Mouse (Mus musculus) adipocyte (in vitro differentiated cells): ENCODE measurements around the gene Myh6.
A peak's percentile ranks its signal among the peaks of the same experiment; 100 is the strongest.
"Not testable (repeated sequence)": the region's sequence is repeated elsewhere in the genome, so short reads cannot be mapped to it uniquely, and the experiment has no call there.

ENCODE experiments used
- DNase-seq: peaks from one replicate; pipeline ENCODE4 v3.0.0-alpha.2; 2016; ENCODE audit warnings: low spot score

The Myh6 gene

GRCm38 (mm10) chr14:54966320-54966977, at the start of gene Myh6:
Gene Myh6, minus strand, starts transcription at chr14:54966927.
- DNase-seq, result no peak

- no peak for DNase-seq
Measured at GRCm38 (mm10) chr14:55015767-55016111, 49.0 kb upstream of the Myh6 start.

DNA sequence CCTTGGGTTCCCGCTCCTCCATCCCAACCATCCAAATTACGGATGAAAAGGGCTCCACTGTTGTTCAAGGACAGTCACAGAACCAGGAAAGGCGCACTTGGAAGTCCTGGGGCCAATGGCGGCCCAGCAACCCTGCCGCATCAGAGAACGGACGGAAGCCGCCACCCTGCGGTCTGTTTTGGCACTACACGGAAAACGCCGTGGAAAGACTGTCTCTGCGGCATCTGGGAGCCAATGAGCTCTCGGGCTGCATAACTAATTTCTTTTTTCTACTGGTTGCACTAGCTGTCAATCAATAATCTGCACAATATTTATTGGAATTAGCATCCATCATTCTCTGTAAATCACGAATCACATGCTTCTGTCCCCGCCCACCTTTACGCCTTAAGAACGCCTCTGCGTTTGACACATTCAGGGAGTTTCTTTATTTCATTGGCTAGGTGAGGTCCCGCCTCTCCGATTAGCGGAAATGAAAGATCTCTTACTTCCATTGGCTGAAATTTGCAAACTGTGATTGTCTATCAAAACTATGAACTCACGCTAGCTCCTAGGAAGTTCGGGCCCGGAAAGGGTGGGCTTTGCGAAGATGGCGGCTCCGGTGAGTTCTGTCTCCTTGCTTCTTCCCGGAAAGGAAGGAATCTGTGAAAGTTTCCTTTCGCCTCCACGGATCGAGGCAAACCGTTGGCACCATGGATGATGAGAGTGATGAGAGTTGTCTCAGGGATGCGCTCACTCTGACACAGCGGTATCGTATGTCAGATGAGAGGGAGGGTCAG, 48.5 kb upstream of the Myh6 start, which contains the start of gene Ngdn:
Ngdn (plus strand) TSS at position 464 of the 776 bp plus-strand sequence.
- peak; percentile 97 for DNase-seq

GRCm38 (mm10) chr14:55014591-55014990, 47.9 kb upstream of the Myh6 start:
- DNase-seq, result no peak

- no peak for DNase-seq
Measured at GRCm38 (mm10) chr14:55011116-55011515, 44.4 kb upstream of the Myh6 start.

DNA sequence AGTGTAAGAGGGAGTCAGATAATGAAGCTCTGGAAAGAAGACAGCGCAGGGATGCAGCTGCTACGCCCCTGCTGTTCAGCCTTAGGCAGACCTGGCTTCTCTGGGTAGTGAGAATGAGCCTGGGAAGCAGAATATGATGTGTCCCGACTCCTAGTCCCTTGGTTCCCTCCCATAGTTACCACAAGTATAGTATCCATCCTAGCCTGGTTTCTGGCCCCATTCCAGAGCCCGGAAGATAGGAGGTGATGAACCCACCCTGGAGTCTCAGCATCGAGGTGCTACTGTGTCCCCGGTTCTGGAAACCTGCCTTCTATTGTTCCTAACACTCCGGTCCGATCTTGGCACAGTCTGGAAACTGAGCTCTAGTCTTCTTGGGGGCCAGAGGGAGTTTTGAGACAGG, 41.7 kb upstream of the Myh6 start:
- DNase-seq, result no peak

- no peak for DNase-seq
Measured at GRCm38 (mm10) chr14:55007120-55007908, 40.6 kb upstream of the Myh6 start.

DNA sequence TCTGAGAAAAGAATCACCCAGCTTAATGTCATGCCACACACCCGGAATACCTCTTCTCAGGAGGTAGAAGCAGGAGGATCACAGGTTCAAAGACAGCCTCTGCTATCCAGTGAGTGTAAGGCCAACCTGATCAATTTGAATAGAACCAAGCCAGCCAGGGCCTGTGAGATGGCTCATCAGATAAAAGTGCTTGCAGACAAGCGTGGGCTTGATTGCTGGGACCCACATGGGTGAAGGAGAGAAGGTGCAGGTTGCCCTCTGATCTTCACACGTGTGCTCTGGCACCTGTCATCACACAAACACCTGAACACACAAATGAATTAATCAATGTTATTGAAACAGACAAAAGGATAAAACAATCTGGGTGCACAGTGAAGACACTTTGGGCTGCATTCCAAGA, 39.8 kb upstream of the Myh6 start:
- no peak for DNase-seq

- DNase-seq, result no peak
Measured at GRCm38 (mm10) chr14:55005967-55006366, 39.2 kb upstream of the Myh6 start.

DNA sequence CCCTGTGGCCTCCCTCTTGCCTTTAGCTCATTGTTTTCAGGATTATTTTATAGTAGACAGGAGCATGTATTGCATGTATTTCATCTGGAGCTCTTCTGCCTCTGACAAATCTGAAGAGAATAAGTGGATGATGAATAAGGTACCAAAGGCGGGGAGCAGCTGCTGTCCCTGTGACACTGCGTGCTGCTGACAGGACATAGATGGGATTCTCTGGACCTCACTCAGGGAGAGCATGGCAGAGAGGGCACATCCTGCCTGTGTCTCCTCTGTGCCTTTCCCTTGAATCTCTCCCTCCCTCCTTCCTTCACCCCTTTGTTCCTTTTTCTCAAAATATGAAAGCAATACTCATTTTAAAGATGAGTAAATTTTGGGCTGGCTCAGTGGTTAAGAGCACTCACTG, 38.8 kb upstream of the Myh6 start:
- no peak for DNase-seq

- peak; percentile 3 for DNase-seq
Measured at GRCm38 (mm10) chr14:55003878-55004855, 37.4 kb upstream of the Myh6 start.

- no peak for DNase-seq
Measured at GRCm38 (mm10) chr14:55002687-55003120, 36.0 kb upstream of the Myh6 start.

DNA sequence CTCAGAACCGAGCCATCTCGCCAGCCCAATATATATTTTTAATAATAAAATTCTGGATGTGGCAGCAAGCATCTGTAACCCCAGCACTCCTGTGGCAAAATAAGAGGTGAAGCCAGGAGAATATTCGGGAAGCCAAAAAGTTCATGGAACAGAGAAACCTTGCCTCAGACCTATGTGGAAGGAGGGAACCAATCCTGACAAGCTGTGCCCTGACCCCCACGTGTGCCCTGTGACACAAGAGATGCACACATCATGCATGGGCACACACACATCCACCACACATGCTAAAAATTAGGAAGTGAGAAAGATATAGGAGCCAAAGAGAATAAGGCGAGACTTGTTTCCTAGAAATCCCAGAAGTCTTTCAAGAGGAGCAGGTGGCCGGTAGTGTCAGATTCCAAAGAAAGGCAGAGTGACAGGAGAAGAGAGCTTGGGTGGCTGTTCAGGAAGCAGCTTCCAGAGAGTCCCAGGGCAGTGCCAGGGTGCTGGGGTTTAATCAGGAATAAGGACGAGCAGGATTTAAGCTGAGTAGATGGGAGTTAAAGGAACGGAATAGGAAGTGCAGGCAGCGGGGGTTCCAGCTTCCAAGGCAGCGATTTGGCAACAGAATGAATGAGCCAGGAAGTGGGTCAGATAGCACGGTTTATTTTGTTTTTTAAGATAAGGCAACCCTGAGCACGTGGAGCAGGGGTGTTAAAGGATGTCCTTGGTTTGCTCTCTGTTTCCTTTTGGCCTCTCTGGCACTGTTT, 35.4 kb upstream of the Myh6 start:
- DNase-seq, result no peak

DNA sequence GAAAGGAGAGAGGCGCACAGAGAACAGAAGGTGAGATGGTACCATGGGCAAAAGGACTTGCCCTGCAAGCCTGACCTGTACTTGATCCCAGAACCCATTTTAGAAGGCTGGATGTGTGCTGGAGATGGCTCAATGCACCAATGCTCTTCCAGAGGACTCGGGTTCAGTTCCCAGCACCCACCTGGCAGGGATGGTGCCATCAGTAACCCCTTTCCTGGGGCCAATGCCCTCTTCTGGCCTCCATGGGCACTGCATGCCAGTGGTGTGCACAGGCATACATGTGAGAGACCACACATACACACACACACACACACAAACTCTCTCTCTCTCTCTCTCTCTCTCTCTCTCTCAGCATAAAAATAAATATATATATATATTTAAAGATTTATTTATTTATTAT, 34.7 kb upstream of the Myh6 start:
- DNase-seq, result no peak

GRCm38 (mm10) chr14:55000814-55001213, 34.1 kb upstream of the Myh6 start:
- no peak for DNase-seq

- DNase-seq, result not testable (repeated sequence)
Measured at GRCm38 (mm10) chr14:54999868-55000267, 33.1 kb upstream of the Myh6 start.

DNA sequence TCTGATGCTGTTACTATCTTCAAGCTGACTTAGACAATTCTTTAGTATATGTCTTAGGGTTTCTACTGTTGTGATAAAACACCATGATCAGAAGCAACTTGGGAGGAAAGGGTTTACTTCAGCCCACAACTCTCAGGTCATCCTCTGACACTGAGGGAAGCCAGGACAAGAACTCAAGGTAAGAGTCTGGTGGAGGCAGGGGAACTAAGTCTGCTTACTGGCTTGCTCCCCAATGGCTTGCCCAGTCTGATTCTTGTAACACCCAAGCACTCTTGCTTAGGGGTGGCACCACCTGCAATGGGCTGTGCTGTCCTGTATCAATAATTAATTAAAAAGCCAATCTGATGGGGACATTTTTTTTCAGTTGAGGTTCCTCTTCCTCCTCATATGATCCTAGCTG, 32.0 kb upstream of the Myh6 start:
- no peak for DNase-seq

GRCm38 (mm10) chr14:54997297-54997696, 30.6 kb upstream of the Myh6 start:
- DNase-seq, result no peak

DNA sequence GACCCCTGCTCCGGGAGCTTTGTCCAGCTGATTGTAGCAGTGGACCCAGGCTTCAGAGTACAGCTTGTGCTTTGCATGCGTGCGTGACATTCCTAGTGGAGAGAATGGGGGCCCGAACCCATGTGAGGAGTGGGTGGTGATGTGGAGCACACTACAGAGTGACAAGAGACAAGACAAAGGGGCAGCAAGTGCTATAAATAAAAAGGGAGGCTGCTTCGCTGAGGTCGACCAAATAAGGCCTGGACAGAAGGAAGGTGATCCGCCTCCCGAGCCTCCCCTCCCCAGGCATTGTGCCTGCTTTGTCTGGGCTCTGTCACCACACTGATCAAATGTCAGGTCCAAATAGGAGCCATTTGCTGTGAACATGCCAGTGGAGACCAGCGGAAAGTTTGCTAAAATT, 30.1 kb upstream of the Myh6 start:
- DNase-seq, result no peak

DNA sequence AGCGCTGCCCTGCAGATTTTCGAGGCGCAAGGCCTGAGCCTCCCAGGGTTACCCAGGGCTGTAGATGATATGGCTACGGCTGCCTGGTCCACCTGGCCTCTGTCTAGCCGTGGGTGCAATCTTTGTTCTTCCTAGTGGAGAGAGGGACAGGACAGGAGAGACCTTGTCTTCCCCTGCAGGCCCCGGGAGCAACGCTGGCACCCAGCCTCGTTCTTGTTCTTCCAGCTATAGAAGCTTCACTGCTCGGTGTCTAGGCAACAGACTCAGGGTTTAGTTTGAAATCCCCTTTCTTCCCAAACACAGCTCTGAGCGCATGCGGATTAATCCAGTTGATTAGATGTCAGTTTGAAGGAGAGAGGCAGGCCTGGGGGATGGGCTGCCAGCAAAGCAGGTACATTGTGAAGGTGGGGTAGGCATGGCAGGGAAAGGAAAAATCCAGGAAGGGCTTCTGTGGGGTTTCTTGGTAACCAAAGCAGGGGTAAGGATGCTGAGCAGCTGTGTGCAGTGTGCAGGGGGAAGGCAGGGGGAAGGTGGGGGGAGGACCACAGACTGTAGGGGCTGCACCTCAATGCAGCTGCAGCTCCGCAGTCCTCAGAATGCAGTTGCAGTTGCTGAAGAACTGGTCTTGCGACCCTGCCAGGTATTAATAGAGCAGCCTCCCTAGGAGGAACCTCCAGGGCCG, 28.9 kb upstream of the Myh6 start:
- no peak for DNase-seq
